Mouse (Mus musculus) spleen, postnatal 10 days (tissue): ENCODE measurements at regions not wholly inside any gene's neighbourhood (a gene's known extent, or its start where the extent isn't known, plus 50 kb on each side); places are given as distances from the start of the nearest gene placed in this dataset.
A peak's percentile ranks its signal among the peaks of the same experiment; 100 is the strongest.

ENCODE experiments used
- DNase-seq, 2 experiments: peaks; one replicate each; pipeline ENCODE4 v3.0.0; 2021 to 2022; ENCODE audit warnings: low spot score in 2 of 2

- no peak for DNase-seq
Measured at GRCm38 (mm10) chr8:8391321-8391720, 269.7 kb downstream of the Efnb2 start.

- DNase-seq, result no peak
Measured at GRCm38 (mm10) chr8:8378248-8378647, 282.8 kb downstream of the Efnb2 start.

- no peak for DNase-seq
Measured at GRCm38 (mm10) chr8:8376791-8377190, 284.3 kb downstream of the Efnb2 start.

GRCm38 (mm10) chr8:8376379-8376778 lies 284.7 kb downstream of the Efnb2 start:
- DNase-seq, result no peak

- no peak for DNase-seq
Measured at GRCm38 (mm10) chr8:8367282-8367871, 293.7 kb downstream of the Efnb2 start.

DNA sequence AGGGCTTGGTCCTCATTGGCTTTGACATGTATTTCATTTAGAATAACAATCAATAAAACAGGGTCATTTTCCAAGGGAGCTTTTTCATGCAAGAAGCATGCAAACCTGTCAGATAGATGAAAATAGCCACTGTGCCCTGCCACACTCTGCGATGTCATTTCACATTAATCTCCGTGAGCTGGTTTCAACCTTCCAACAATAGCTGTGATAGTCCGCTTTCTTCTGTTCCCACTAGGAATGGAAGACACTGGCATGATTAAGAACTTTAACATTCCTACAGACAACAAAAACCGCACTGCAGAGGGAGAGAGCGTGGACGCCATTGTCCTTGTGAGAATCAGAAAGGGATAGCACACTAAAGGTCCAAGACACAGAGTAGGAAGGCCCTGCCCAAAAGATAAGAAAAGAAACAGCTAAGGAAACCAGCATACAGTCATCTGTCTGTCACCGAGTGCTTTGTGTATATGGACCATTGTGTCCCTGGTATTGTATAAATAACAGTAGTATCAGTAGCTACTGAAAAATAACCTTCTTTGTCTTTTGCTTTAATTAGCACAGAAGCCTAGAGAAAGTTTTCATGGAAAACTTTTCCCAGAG lies 299.0 kb downstream of the Efnb2 start:
- no peak for DNase-seq

- no peak for DNase-seq
Measured at GRCm38 (mm10) chr8:8360586-8360985, 300.5 kb downstream of the Efnb2 start.

DNA sequence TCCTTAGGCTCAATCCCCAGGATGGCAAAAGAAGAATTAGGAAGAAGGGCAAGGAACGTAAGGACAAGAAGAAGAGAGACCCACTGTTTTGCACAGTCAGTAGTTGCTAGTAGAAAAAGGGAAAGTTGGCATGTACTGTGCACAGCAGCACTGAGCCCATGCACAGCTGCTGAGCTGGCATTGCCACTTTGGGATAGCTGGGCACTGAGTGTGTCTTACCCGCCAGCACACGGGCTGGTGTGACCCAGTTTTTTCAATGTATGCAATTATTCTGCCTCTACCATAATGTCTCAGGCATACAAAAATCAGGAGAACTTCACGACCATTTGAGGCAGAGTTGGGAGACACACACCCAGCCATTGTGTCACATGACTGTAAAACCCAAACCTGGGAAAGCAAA lies 306.1 kb downstream of the Efnb2 start:
- no peak for DNase-seq

DNA sequence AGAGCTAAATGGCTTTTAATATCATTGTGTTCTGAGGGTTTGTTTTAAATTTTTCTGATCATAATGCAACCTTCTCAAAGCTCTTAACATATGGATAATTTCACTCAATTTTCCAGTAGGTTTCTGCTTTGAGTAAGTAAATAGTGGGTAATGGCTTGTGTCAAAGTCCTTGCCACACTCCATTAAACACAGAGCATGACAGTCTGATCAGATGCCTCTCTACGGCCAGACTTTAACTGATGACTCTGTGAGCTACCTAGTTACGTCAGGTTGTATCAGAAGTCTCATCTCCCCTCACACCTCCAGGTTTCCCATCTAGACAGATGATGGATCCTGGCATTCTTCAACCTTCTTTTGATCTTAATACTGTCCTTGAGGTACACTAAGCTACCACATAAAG lies 316.4 kb downstream of the Efnb2 start:
- no peak for DNase-seq

GRCm38 (mm10) chr8:8335256-8335972 lies 325.6 kb downstream of the Efnb2 start:
- DNase-seq, result no peak

- DNase-seq, result peak; percentile 4 to 23
Measured at GRCm38 (mm10) chr8:8334515-8334914, 326.5 kb downstream of the Efnb2 start.

DNA sequence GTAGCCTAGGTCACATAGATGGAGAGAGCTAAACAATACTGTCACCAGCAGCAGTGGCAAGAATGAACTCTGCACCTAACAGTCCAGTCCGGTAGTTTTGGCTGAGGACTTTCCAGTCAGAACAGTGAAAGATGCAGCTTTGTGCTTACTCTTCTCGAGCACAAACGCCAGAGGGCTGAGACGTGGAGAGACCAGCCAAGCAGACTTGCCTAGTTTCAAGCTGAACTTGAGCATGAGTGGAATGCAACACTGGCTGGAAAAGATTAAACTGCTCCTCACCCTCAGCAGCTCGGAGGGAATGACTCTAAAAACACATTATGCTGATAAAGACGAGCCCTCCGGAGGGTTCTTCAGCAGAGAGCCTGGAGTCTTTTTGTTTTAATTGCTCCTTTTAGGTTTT lies 329.8 kb downstream of the Efnb2 start:
- no peak for DNase-seq

DNA sequence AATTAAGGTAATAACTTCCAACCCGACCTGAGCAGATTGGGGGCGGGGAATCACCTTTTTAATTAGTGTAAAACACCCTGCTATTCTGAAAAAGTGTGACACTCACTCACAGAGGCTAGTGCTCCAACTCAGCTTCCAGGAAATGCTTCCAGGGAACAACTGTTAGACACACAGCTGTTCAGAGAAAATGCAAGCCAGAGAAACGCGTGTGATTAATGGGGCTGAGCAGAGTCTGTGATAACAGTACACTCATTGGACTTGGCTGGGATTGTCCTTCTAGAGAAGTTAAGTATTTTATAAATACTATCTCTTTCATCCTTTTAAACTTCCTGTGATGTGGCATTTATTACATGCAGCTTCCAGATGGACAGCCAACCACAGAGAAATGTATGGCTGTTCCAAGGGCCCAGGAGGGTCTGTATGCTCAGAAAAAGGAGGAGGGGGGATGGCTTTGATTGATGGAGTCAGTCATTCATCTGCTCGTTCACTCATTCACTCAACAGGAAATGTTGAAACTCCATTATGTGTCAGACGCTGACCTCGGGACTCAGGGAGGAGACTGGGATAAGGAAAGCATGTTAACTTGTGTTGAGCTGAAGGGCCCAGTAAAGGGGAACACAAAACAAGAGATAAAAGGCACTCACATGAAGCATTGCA lies 332.9 kb downstream of the Efnb2 start:
- no peak for DNase-seq

DNA sequence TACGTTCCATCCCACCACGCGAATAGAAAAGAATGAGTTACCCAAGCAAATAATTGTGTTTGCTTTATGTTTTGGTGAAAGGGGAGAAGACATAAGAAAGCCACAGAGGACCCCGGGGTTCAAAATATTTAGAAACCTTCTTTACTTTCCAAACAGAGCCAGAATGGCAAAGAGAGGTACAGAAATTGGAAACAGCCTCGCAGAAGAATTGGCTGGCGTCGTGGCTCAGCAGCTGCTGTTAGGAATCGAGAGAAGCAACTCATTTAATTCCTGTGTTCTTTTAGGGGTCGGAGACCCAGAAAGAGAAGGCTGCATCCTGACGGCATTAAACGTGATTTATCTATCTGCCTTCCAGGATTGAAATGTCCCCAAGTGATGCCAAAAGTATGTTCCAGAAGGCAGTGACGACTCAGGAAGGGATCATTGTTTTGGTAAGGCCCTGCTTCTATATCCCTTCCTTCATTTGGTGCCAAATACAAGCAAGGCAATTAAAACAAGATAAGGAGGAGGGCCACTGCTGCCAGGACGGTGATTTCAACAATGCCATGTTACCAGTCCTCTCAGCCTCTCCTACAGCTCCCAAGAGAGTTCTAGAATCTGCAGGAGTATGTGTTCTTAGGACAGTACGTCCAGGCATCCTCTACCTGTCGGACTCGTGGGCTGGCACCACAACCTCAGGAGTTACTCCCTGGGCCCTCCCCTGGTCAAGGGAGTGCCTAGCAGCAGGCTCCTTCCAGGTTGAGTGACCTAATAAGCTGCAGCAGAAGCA lies 334.8 kb downstream of the Efnb2 start:
- DNase-seq, result no peak

DNA sequence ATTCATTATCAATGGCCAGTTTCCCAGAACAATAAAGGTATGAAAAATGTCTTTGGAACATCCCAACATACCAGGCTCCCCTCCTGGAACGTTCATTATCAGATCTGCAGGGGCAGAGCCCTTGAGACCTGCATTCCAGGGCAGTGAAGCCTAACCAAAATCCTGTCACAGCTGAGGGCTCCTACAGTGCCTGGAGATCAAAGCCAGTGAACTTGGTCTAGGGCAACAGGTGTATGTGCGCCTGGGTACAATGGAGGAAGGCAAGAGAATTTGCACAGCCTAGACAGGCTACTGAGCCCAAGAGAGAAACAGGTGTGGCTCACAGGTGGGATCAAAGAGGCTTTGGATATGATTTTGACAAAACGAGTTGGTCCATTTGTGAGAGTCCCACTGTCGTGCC lies 335.6 kb downstream of the Efnb2 start:
- DNase-seq, result no peak

GRCm38 (mm10) chr8:8324520-8324919 lies 336.5 kb downstream of the Efnb2 start:
- no peak for DNase-seq

- no peak for DNase-seq
Measured at GRCm38 (mm10) chr8:8308253-8308652, 352.8 kb downstream of the Efnb2 start.

- DNase-seq, result no peak
Measured at GRCm38 (mm10) chr8:8307487-8307886, 353.6 kb downstream of the Efnb2 start.

DNA sequence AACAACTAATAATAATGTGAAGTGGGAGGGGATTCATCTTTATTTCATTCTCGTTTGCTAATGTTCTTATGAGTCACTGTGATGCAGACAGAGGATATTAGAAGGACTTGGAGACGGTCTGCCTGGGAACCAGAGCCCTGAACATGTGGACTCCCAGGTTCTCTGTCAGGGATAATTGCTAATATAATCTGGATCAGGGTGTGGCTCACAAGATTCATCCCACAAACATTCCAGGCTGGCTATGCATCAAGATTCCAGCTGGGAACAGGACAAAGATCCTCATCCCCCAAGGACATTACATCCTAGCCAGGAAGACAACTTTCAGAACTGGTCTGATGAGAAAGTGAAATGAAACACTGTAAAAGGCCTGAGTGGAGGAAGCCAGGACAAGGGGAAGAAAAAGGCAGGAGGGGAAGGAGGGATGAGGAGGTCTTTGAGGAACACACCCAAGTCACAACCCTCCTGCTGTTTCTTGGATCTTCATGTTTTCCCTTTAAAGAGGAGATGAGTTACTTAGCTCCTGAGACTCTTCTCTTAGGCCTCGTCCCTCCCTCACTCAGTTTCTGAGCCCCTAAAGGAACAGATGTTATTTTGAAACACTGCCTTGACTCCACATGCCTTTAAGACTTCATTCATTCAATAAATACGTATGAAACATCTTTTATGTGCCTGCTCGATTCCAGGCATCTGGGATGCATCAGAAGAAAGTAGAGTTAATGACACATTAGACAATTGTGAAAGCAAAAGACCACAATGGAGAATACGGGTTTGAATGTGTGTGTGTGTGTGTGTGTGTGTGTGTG lies 360.9 kb downstream of the Efnb2 start:
- no peak for DNase-seq

GRCm38 (mm10) chr8:8292577-8293247 lies 368.3 kb downstream of the Efnb2 start:
- no peak for DNase-seq

DNA sequence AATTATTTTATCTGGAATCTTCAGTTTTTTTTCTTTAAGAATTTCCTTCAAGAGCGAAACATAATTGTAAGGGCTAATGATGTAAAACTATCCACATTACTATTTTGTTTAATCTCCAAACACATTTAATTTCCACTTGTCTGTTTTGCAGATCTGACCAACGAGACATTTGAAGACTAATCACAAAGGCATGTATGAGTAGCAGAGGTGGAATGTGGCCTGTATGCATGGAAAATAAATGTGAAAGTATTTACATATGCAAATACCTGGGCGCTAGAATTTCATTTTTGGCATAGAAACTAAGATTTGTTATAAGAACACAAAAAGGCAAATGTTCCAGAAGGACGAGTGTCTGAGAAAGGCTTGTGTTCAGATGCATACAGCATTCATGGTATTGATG lies 375.2 kb downstream of the Efnb2 start:
- DNase-seq, result no peak
